Mouse (Mus musculus) T-helper 2 cell (primary cell): ENCODE results near the gene Galnt11.
"Not testable (repeated sequence)": the region's sequence is repeated elsewhere in the genome, so short reads cannot be mapped to it uniquely, and the experiment has no call there.

Experiments
- in situ Hi-C: fragments of 300-600 bp; cut with MboI, MseI; formaldehyde crosslinking; loops from one replicate; pipeline ENCODE4 v1.15.1; 2025; ENCODE audit warnings: high pct_unique_total_duplicates

The Galnt11 gene

GRCm38 (mm10) chr5:25221604-25222003 lies at the start of gene Galnt11:
Gene Galnt11, plus strand, starts transcription at chr5:25221904.
- in situ Hi-C loops: no loop called here

- in situ Hi-C loops: not testable (repeated sequence)
Measured at GRCm38 (mm10) chr5:25177937-25178336, 43.8 kb upstream of the Galnt11 start.

- in situ Hi-C loops: not testable (repeated sequence)
Measured at GRCm38 (mm10) chr5:25178543-25178942, 43.2 kb upstream of the Galnt11 start.

- in situ Hi-C loops: no loop called here
Measured at GRCm38 (mm10) chr5:25179284-25179683, 42.4 kb upstream of the Galnt11 start.

GRCm38 (mm10) chr5:25179936-25180488 lies 41.7 kb upstream of the Galnt11 start:
- in situ Hi-C loops: no loop called here

- in situ Hi-C loops: no loop called here
Measured at GRCm38 (mm10) chr5:25181004-25181531, 40.6 kb upstream of the Galnt11 start, which contains the start of gene Galntl5. Gene Galntl5, plus strand, starts transcription at chr5:25181460.

- in situ Hi-C loops: no loop called here
Measured at GRCm38 (mm10) chr5:25183595-25183994, 38.1 kb upstream of the Galnt11 start.

- in situ Hi-C loops: no loop called here
Measured at GRCm38 (mm10) chr5:25184594-25184993, 37.1 kb upstream of the Galnt11 start.

GRCm38 (mm10) chr5:25187727-25188126 lies 34.0 kb upstream of the Galnt11 start:
- in situ Hi-C loops: no loop called here

- in situ Hi-C loops: no loop called here
Measured at GRCm38 (mm10) chr5:25188802-25189201, 32.9 kb upstream of the Galnt11 start.

- in situ Hi-C loops: no loop called here
Measured at GRCm38 (mm10) chr5:25190521-25190920, 31.2 kb upstream of the Galnt11 start.

- in situ Hi-C loops: no loop called here
Measured at GRCm38 (mm10) chr5:25211872-25212271, 9.8 kb upstream of the Galnt11 start.

- in situ Hi-C loops: not testable (repeated sequence)
Measured at GRCm38 (mm10) chr5:25213216-25213615, 8.5 kb upstream of the Galnt11 start.

- in situ Hi-C loops: no loop called here
Measured at GRCm38 (mm10) chr5:25215006-25215405, 6.7 kb upstream of the Galnt11 start.

- in situ Hi-C loops: no loop called here
Measured at GRCm38 (mm10) chr5:25222752-25223702, 1.3 kb downstream of the Galnt11 start, which contains the start of gene E130116L18Rik. Gene E130116L18Rik, minus strand, starts transcription at chr5:25223153.

- in situ Hi-C loops: not testable (repeated sequence)
Measured at GRCm38 (mm10) chr5:25224377-25224776, 2.7 kb downstream of the Galnt11 start.

GRCm38 (mm10) chr5:25243101-25243500 lies 21.4 kb downstream of the Galnt11 start:
- in situ Hi-C loops: no loop called here

- in situ Hi-C loops: no loop called here
Measured at GRCm38 (mm10) chr5:25245806-25246472, 24.2 kb downstream of the Galnt11 start.

- in situ Hi-C loops: no loop called here
Measured at GRCm38 (mm10) chr5:25246473-25246865, 24.8 kb downstream of the Galnt11 start.

GRCm38 (mm10) chr5:25247036-25247435 lies 25.3 kb downstream of the Galnt11 start:
- in situ Hi-C loops: no loop called here

- in situ Hi-C loops: no loop called here
Measured at GRCm38 (mm10) chr5:25252423-25252822, 30.7 kb downstream of the Galnt11 start.
